Mouse (Mus musculus): ENCODE measurements around the gene Mpped2. TPM values are rescaled to one million over a fixed set of nuclear protein-coding genes. Genes with fewer than 3 reads are reported as not detected.

Gene Mpped2
- polyA plus RNA-seq, 1 experiment from 2014 or later, result 165 TPM

DNA sequence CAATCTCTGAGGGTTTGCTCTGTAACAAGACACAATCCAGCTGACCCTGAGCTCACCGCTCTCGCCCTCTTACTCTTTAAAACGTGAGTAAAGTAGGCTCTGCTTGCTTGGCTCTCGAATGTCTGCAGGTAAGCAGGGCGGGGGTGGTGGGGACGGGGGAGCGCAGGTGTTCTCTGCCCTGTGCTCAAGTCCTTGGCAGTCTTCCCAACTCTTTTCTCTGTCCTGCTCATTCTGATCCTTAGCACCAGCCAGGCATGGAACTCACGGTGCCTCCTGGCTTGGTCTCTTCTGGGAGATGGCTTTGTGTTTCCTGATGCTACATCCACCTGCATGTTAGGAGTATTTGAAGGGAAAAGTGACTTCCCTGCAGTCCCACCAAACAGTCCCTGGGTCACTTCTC lies 158.4 kb downstream of the Mpped2 start:
- H3K9ac ChIP-seq, result no peak overlapping the region
- no peak overlapping the region for H3K4me3 ChIP-seq (replicated peaks)
- H3K27me3 ChIP-seq, result no peaks in the 10 kb centered on the region; the same call in 1 of the 2 replicates
- 0 out of 2 replicates have a peak overlapping the region, but pooled peaks have one; percentile 13 for H3K27ac ChIP-seq
- no peaks in the 10 kb centered on the region for H3K36me3 ChIP-seq (replicated peaks)
- H3K4me2 ChIP-seq, result no peak overlapping the region
- 91% methylated on average over 8 of the region's 8 CpGs for WGBS
- no peaks in the 10 kb centered on the region for H3K9me3 ChIP-seq
- H3K4me1 ChIP-seq, result peaks cover 44% of the 10 kb centered on the region
- no peak for ATAC-seq (ENCODE audit: low FRiP score)

DNA sequence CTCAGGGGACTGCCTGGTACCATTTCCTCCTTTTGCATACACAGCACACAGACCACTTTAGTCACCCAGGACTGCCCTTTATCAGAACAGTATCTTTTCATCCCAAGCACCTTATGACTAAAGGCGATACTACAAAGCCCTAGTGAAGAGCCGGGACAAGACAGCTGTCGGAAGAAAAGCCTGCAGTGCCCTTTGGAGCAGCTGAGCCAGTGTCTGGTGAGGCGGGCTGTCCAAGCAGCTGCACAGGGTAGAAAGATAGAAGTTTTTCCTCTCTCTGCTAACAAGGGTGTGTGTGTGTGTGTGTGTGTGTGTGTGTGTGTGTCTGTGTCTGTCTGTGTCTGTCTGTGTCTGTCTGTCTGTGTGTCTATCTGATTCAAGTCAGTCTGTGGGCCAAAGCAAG lies 161.1 kb downstream of the Mpped2 start:
- H3K4me3 ChIP-seq (replicated peaks), result no peak overlapping the region
- no peaks in the 10 kb centered on the region; the same call in 1 of the 2 replicates for H3K27me3 ChIP-seq
- peak overlapping the region; percentile 61 for H3K27ac ChIP-seq
- no peaks in the 10 kb centered on the region for H3K9me3 ChIP-seq
- WGBS, result 49% methylated on average over 4 of the region's 4 CpGs
- H3K4me2 ChIP-seq, result no peak overlapping the region
- H3K4me1 ChIP-seq, result peaks cover 52% of the 10 kb centered on the region
- no peak for ATAC-seq (ENCODE audit: low FRiP score)
- H3K36me3 ChIP-seq (replicated peaks), result no peaks in the 10 kb centered on the region
- peak overlapping the region; percentile 9; the same call in 1 of the 2 replicates for H3K9ac ChIP-seq

DNA sequence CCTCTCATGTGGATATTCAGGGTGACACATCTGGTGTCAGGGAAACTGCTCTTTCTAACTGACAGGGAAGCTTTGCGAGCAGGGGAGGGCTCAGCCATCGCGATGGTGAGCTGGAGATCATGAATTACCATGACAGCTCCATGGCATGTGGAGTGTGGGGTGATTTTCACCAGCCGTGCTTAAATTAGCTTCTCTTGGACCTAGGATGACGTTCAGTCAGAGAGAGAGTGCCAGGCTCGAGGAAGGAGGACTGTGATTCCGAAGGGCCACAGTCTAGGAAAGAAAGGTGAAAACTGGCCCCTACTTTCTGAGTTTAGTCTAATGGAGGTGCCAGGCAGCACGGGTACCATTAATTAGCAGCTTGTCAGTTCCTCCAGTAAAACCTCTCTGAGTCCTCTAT lies 161.7 kb downstream of the Mpped2 start:
- H3K9me3 ChIP-seq, result no peaks in the 10 kb centered on the region
- no peak overlapping the region for H3K4me3 ChIP-seq (replicated peaks)
- peaks cover 46% of the 10 kb centered on the region for H3K4me1 ChIP-seq
- peak; percentile 25; the same call in 1 of the 2 replicates for ATAC-seq (ENCODE audit: low FRiP score)
- no peaks in the 10 kb centered on the region for H3K36me3 ChIP-seq (replicated peaks)
- H3K4me2 ChIP-seq, result no peak overlapping the region
- H3K27me3 ChIP-seq, result no peaks in the 10 kb centered on the region; the same call in 1 of the 2 replicates
- H3K9ac ChIP-seq, result no peak overlapping the region
- H3K27ac ChIP-seq, result peak overlapping the region; percentile 61
- 33% methylated on average over 8 of the region's 8 CpGs for WGBS

GRCm38 (mm10) chr2:106855184-106855583 lies 162.1 kb downstream of the Mpped2 start:
- Histone ChIP-seq H3K27ac (no peak overlapping the region), H3K9ac (no peak overlapping the region), H3K36me3 (replicated peaks) (no peaks in the 10 kb centered on the region), H3K4me2 (no peak overlapping the region), H3K9me3 (no peaks in the 10 kb centered on the region), H3K27me3 (no peaks in the 10 kb centered on the region; the same call in 1 of the 2 replicates), H3K4me1 (peaks cover 42% of the 10 kb centered on the region), H3K4me3 (replicated peaks) (no peak overlapping the region)
- 52% methylated on average over 13 of the region's 13 CpGs for WGBS
- no peak for ATAC-seq (ENCODE audit: low FRiP score)

DNA sequence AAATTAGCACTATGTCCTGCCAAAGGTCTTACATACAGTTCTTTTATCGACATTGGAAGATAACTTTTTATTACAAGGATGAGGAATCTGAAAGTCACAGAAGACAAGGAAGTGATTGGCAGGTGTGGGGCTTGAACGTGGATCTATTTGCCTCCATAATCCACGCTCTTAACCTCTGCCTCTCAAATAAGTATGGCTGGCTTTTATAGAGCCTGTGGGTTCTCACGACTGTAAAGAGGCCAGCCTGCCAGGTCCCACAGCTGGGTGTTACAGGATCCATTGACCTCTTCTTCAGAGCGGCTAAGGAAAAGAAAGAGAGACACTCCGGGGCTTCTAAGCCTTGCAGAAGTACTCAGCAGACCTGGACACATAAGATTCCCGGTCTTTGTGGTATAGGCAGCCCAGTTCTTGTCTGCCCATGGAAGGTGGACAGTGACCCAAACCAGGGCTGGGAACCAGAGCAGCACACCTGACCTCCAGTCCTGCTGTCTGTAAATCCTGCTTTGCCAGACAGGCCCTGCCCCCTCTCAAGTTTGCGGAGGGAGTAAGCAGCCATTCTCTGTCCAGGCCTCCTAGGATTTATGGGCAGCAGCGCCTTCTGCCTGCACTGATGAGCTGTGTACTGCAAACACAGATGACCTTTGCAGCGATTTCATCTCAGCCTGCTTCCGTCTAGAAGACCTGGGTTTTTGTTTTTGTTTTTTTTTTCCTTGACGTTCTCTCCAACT lies 162.7 kb downstream of the Mpped2 start:
- Histone ChIP-seq H3K9me3 (no peaks in the 10 kb centered on the region), H3K36me3 (replicated peaks) (no peaks in the 10 kb centered on the region), H3K9ac (no peak overlapping the region), H3K4me1 (peaks cover 48% of the 10 kb centered on the region), H3K4me3 (replicated peaks) (no peak overlapping the region), H3K27me3 (no peaks in the 10 kb centered on the region; the same call in 1 of the 2 replicates), H3K27ac (peak overlapping the region; percentile 70), H3K4me2 (no peak overlapping the region)
- WGBS, result 19% methylated on average over 12 of the region's 12 CpGs
- no peak for ATAC-seq (ENCODE audit: low FRiP score)

- WGBS, result 10% methylated on average over 9 of the region's 9 CpGs
- Histone ChIP-seq H3K9me3 (no peaks in the 10 kb centered on the region), H3K27ac (peak overlapping the region; percentile 37), H3K4me2 (0 out of 2 replicates have a peak overlapping the region, but pooled peaks have one; percentile 4), H3K36me3 (replicated peaks) (no peaks in the 10 kb centered on the region), H3K9ac (no peak overlapping the region), H3K4me3 (replicated peaks) (no peak overlapping the region), H3K4me1 (peaks cover 55% of the 10 kb centered on the region), H3K27me3 (no peaks in the 10 kb centered on the region; the same call in 1 of the 2 replicates)
- peak; percentile 39; the same call in 1 of the 2 replicates for ATAC-seq (ENCODE audit: low FRiP score)
Measured at GRCm38 (mm10) chr2:106856361-106856961, 163.4 kb downstream of the Mpped2 start.

GRCm38 (mm10) chr2:106857258-106857657 lies 164.2 kb downstream of the Mpped2 start:
- Histone ChIP-seq H3K4me2 (no peak overlapping the region), H3K9ac (no peak overlapping the region), H3K9me3 (no peaks in the 10 kb centered on the region), H3K27me3 (no peaks in the 10 kb centered on the region; the same call in 1 of the 2 replicates), H3K27ac (peak overlapping the region; percentile 37; the same call in 1 of the 2 replicates), H3K36me3 (replicated peaks) (no peaks in the 10 kb centered on the region), H3K4me1 (peaks cover 56% of the 10 kb centered on the region), H3K4me3 (replicated peaks) (no peak overlapping the region)
- no peak for ATAC-seq (ENCODE audit: low FRiP score)
- 88% methylated on average over 4 of the region's 4 CpGs for WGBS

- Histone ChIP-seq H3K4me1 (peaks cover 56% of the 10 kb centered on the region), H3K9me3 (no peaks in the 10 kb centered on the region), H3K27ac (no peak overlapping the region), H3K4me3 (replicated peaks) (no peak overlapping the region), H3K4me2 (no peak overlapping the region), H3K27me3 (no peaks in the 10 kb centered on the region; the same call in 1 of the 2 replicates), H3K9ac (no peak overlapping the region), H3K36me3 (replicated peaks) (no peaks in the 10 kb centered on the region)
- ATAC-seq (ENCODE audit: low FRiP score), result no peak
- 83% methylated on average over 4 of the region's 4 CpGs for WGBS
Measured at GRCm38 (mm10) chr2:106857711-106858110, 164.6 kb downstream of the Mpped2 start.

DNA sequence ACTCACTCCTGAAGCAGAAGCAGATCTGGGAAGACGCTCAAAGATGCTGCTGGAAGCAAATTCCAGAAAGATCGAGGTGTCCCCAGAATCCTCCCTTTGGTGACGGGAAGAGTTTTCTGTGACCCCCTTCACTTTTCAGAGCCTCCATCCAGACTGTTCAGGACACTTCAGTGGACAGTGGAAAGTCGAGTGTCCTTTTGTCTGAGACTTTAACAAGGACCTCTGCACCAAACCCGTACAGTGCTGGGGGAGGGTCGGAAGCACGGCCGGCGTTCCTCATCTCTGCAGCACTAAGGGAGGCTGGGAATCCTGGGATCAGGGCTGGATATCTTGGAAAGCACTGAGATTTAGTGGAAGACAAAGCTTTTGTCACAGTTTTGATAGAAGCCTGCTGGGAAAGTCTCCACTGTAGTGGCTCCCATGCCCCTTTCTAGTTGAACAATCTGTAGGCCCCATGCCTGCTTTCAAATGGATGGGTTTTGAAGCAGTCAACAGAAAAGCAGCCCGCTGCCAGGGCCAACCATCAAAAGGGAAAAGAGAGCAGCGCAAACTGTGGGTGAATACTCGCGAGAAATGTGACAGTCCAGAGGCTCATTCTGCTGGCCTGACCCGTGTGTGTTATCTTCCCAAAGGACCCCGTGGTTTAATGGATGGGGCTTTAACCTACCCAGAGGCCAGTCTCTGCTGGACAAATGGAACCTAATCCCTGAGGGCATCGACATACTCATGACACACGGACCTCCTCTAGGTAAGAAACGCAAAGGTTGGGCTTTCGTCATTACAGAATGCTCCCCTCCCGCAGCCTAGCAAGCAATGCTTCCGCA lies 168.0 kb downstream of the Mpped2 start:
- Histone ChIP-seq H3K4me2 (no peak overlapping the region), H3K9ac (no peak overlapping the region), H3K4me3 (replicated peaks) (no peak overlapping the region), H3K27ac (no peak overlapping the region; the same call in 1 of the 2 replicates), H3K9me3 (no peaks in the 10 kb centered on the region), H3K36me3 (replicated peaks) (peaks cover 4% of the 10 kb centered on the region; the same call in 1 of the 2 replicates), H3K4me1 (peaks cover 37% of the 10 kb centered on the region), H3K27me3 (no peaks in the 10 kb centered on the region)
- 54% methylated on average over 21 of the region's 21 CpGs for WGBS
- ATAC-seq (ENCODE audit: low FRiP score), result 0 out of 2 replicates have a peak, but pooled peaks have one; percentile 30

GRCm38 (mm10) chr2:106863050-106863653 lies 170.1 kb downstream of the Mpped2 start:
- Histone ChIP-seq H3K4me1 (peaks cover 23% of the 10 kb centered on the region), H3K4me3 (replicated peaks) (no peak overlapping the region), H3K36me3 (replicated peaks) (peaks cover 4% of the 10 kb centered on the region; the same call in 1 of the 2 replicates), H3K9me3 (no peaks in the 10 kb centered on the region), H3K27me3 (no peaks in the 10 kb centered on the region), H3K9ac (no peak overlapping the region), H3K27ac (no peak overlapping the region), H3K4me2 (no peak overlapping the region)
- WGBS, result 68% methylated on average over 11 of the region's 11 CpGs
- ATAC-seq (ENCODE audit: low FRiP score), result no peak

- 93% methylated on average over 7 of the region's 7 CpGs for WGBS
- no peak overlapping the region for H3K4me3 ChIP-seq (replicated peaks)
- ATAC-seq (ENCODE audit: low FRiP score), result no peak
- H3K9ac ChIP-seq, result no peak overlapping the region
- no peaks in the 10 kb centered on the region for H3K9me3 ChIP-seq
- no peak overlapping the region for H3K27ac ChIP-seq
- no peak overlapping the region for H3K4me2 ChIP-seq
- H3K27me3 ChIP-seq, result no peaks in the 10 kb centered on the region
- H3K4me1 ChIP-seq, result peaks cover 23% of the 10 kb centered on the region
- peaks cover 16% of the 10 kb centered on the region for H3K36me3 ChIP-seq (replicated peaks)
Measured at GRCm38 (mm10) chr2:106865148-106865786, 172.2 kb downstream of the Mpped2 start.
